In the genomic region with DNA sequence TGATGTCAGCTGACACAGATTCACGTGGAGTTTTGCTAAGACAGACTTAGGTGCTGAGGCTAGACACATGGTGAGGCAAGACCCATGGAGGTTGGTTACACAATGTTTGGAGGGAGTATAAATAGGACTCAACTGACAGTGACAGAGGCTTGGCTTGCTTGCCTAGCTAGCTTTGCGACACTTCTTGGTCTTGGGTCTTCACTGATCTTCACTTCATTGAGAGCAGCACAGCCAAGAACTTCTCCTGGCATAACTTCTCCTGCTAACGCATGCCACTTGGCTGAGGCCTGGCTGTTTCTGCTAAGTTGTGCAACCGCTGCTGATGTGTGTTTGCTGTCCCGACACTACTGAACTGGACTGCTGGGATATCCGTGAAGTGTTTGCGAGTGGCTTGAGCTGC, we compare ENCODE assay signal across 12 mouse cellular contexts.
DNase-seq lines count a peak whose midpoint lies in the region; ATAC-seq and TF ChIP-seq lines count a peak whose summit lies in the region.
"Had no signal": no experiment of that assay in that cellular context is flagged by ENCODE, and none has a peak within 500 bp of the region (broad histone marks: within the 10 kb centered on the region; RNA-seq: fewer than 3 reads in every experiment).

No protein-coding gene starts in this region.

- H3K9me3 ChIP-seq in lung, embryonic 14.5 days (ENCODE audit: low read depth, low read length) = peaks cover 2% of the 10 kb centered on the region; the same call in 1 of the 2 replicates
- H3K9me3 ChIP-seq in midbrain, postnatal 0 days (ENCODE audit: low read length) = no peaks in the 10 kb centered on the region
- H3K9me3 ChIP-seq: liver, embryonic 15.5 days had no signal

- H3K9ac ChIP-seq in lung, embryonic 14.5 days = no peak overlapping the region
- H3K9ac ChIP-seq in midbrain, postnatal 0 days (replicated peaks; ENCODE audit: low read length, poor library complexity, severe bottlenecking) = no peak overlapping the region
- H3K9ac ChIP-seq: kidney, embryonic 15.5 days; liver, embryonic 15.5 days had no signal

- DNase-seq in gastrocnemius, adult 18-20 months (ENCODE audit: low spot score) = peak; percentile 74
- DNase-seq in gastrocnemius, postnatal 4 days (ENCODE audit: low spot score in 2 of 2) = no peak
- peak; percentile 25 for DNase-seq in urinary bladder, postnatal 14 days (ENCODE audit: low spot score)
- DNase-seq in urinary bladder, postnatal 4 days (ENCODE audit: low spot score in 2 of 2) = no peak
- DNase-seq in lung, embryonic 14.5 days = peak; percentile 71
- no peak for DNase-seq in thymus, adult 18-20 months
- DNase-seq in midbrain, postnatal 0 days (ENCODE audit: low spot score) = no peak
- no peak for DNase-seq in spleen, postnatal 10 days (ENCODE audit: low spot score in 2 of 2)
- DNase-seq: embryo, embryonic 11 days had no signal

- H3K27me3 ChIP-seq in lung, embryonic 14.5 days (ENCODE audit: insufficient read depth, low read length) = no peaks in the 10 kb centered on the region
- H3K27me3 ChIP-seq in midbrain, postnatal 0 days (ENCODE audit: insufficient read depth, low read length) = no peaks in the 10 kb centered on the region
- H3K27me3 ChIP-seq: kidney, embryonic 15.5 days; liver, embryonic 15.5 days had no signal

- no peak overlapping the region for H3K4me3 ChIP-seq in lung, embryonic 14.5 days (ENCODE audit: low read depth, low read length)
- H3K4me3 ChIP-seq in midbrain, postnatal 0 days (ENCODE audit: low read depth, low read length) = no peak overlapping the region
- H3K4me3 ChIP-seq: kidney, embryonic 15.5 days; left cerebral cortex, adult 2 months; liver, embryonic 15.5 days had no signal

- H3K4me2 ChIP-seq in lung, embryonic 14.5 days = no peak overlapping the region
- no peak overlapping the region for H3K4me2 ChIP-seq in midbrain, postnatal 0 days (ENCODE audit: low read depth, low read length, poor library complexity, severe bottlenecking)
- H3K4me2 ChIP-seq: kidney, embryonic 15.5 days; liver, embryonic 15.5 days had no signal

- ATAC-seq in lung, embryonic 14.5 days (ENCODE audit: insufficient read depth) = peak; percentile 86
- no peak for ATAC-seq in midbrain, postnatal 0 days (ENCODE audit: low FRiP score)

- no peak for TF ChIP-seq CTCF in lung, embryonic 14.5 days (IDR thresholded peaks at IDR 0.05; ENCODE audit: low read depth)
- TF ChIP-seq CTCF in midbrain, postnatal 0 days (IDR thresholded peaks at IDR 0.05) = no peak

- H3K27ac ChIP-seq in lung, embryonic 14.5 days (ENCODE audit: low read depth) = no peak overlapping the region
- no peak overlapping the region for H3K27ac ChIP-seq in midbrain, postnatal 0 days (ENCODE audit: low read depth, low read length)
- H3K27ac ChIP-seq: kidney, embryonic 15.5 days; left cerebral cortex, adult 2 months; liver, embryonic 15.5 days had no signal

- WGBS in lung, embryonic 14.5 days = 59% methylated on average over 7 of the region's 7 CpGs
- 91% methylated on average over 7 of the region's 7 CpGs for WGBS in midbrain, postnatal 0 days

- H3K4me1 ChIP-seq in lung, embryonic 14.5 days (ENCODE audit: insufficient read depth) = no peaks in the 10 kb centered on the region
- H3K4me1 ChIP-seq in midbrain, postnatal 0 days (ENCODE audit: insufficient read depth, low read length) = no peaks in the 10 kb centered on the region
- H3K4me1 ChIP-seq: kidney, embryonic 15.5 days; liver, embryonic 15.5 days had no signal

- H3K36me3 ChIP-seq in lung, embryonic 14.5 days (ENCODE audit: insufficient read depth) = no peaks in the 10 kb centered on the region
- no peaks in the 10 kb centered on the region for H3K36me3 ChIP-seq in midbrain, postnatal 0 days (ENCODE audit: insufficient read depth, low read length)
- H3K36me3 ChIP-seq: kidney, embryonic 15.5 days; liver, embryonic 15.5 days had no signal

Comparison
In these comparisons a context has a peak if more than half of its experiments do, and no peak if none do; other contexts are left out.
1. DNase-seq: peak in gastrocnemius, adult 18-20 months (single experiment), urinary bladder, postnatal 14 days (single experiment) and lung, embryonic 14.5 days (single experiment); none in gastrocnemius, postnatal 4 days (0 of 2), urinary bladder, postnatal 4 days (0 of 2), thymus, adult 18-20 months (0 of 2), midbrain, postnatal 0 days (single experiment) and spleen, postnatal 10 days (0 of 2).